Mouse (Mus musculus): ENCODE measurements around the gene Sc5d. TPM values are rescaled to one million over a fixed set of nuclear protein-coding genes. Genes with fewer than 3 reads are reported as not detected.

Gene Sc5d
- polyA plus RNA-seq, 1 experiment: 73.6 TPM

GRCm38 (mm10) chr9:42231116-42231515 lies 32.9 kb downstream of the Sc5d start:
- no peak for DNase-seq
- no peak overlapping the region for H3K4me3 ChIP-seq (replicated peaks; ENCODE audit: extremely low read depth, low read depth, low read length)
- TF ChIP-seq CTCF (IDR thresholded peaks at IDR 0.05; ENCODE audit: insufficient read depth, low read length) (no peak), POLR2A (IDR thresholded peaks at IDR 0.05; ENCODE audit: borderline replicate concordance, extremely low read depth, low read depth, low read length) (no peak)
- WGBS: 43% methylated on average over 5 of the region's 5 CpGs
- H3K4me1 ChIP-seq (ENCODE audit: control insufficient read depth, insufficient read depth, low read length): no peaks in the 10 kb centered on the region

DNA sequence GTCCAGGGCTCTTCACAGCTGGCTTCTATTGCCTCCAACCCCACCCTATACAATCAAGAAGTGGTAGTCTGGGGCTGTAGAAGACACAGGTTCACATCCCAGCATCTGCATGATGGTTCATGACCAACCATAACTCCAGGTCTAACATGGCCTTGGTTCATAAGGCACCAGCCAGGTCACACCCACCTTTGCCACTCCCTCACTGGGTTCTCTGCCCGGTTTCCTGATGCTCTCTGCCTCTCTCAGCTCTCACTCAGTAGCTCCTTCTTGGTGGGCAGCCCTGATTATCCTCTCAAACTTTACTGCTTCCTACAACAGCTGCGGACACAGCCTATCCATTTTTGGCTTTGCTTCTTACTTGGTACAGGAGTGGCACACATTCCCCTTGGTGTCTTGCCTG lies 33.7 kb downstream of the Sc5d start:
- no peaks in the 10 kb centered on the region for H3K4me1 ChIP-seq (ENCODE audit: control insufficient read depth, insufficient read depth, low read length)
- H3K4me3 ChIP-seq (replicated peaks; ENCODE audit: extremely low read depth, low read depth, low read length): no peak overlapping the region
- DNase-seq: no peak
- no peak for TF ChIP-seq CTCF (IDR thresholded peaks at IDR 0.05; ENCODE audit: insufficient read depth, low read length)
- 79% methylated on average over 2 of the region's 2 CpGs for WGBS

- Histone ChIP-seq H3K4me3 (replicated peaks; ENCODE audit: extremely low read depth, low read depth, low read length) (no peak overlapping the region), H3K4me1 (ENCODE audit: control insufficient read depth, insufficient read depth, low read length) (no peaks in the 10 kb centered on the region)
- TF ChIP-seq POLR2A (IDR thresholded peaks at IDR 0.05; ENCODE audit: borderline replicate concordance, extremely low read depth, low read depth, low read length): no peak
- no peak for TF ChIP-seq CTCF (IDR thresholded peaks at IDR 0.05; ENCODE audit: insufficient read depth, low read length)
- no peak for DNase-seq
- WGBS: 53% methylated on average over 12 of the region's 12 CpGs
Measured at GRCm38 (mm10) chr9:42229465-42230110, 34.5 kb downstream of the Sc5d start.

DNA sequence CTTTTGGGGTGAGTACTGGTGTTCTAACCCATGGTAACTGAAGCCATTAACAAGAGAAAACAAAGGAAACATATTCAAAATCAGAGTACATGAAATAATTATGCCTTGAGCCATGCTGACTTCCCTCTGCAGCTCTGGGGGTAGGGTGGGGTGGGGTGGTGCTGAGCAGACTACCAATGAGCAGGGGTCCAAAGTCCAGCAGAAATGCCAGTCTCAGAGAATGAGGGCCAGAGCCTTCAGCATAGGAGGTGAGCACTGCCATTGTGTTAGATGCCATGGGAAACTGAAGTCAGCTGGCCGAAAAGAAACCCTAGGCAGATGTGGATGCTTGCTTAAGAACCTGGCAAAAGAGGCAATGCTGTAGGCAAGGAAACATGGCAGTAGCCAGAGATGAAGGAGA lies 36.3 kb downstream of the Sc5d start:
- Histone ChIP-seq H3K4me3 (replicated peaks; ENCODE audit: extremely low read depth, low read depth, low read length) (no peak overlapping the region), H3K4me1 (ENCODE audit: control insufficient read depth, insufficient read depth, low read length) (no peaks in the 10 kb centered on the region)
- WGBS: 91% methylated on average over 1 of the region's 1 CpGs
- TF ChIP-seq CTCF (IDR thresholded peaks at IDR 0.05; ENCODE audit: insufficient read depth, low read length): no peak
- TF ChIP-seq POLR2A (IDR thresholded peaks at IDR 0.05; ENCODE audit: borderline replicate concordance, extremely low read depth, low read depth, low read length): no peak
- no peak for DNase-seq

DNA sequence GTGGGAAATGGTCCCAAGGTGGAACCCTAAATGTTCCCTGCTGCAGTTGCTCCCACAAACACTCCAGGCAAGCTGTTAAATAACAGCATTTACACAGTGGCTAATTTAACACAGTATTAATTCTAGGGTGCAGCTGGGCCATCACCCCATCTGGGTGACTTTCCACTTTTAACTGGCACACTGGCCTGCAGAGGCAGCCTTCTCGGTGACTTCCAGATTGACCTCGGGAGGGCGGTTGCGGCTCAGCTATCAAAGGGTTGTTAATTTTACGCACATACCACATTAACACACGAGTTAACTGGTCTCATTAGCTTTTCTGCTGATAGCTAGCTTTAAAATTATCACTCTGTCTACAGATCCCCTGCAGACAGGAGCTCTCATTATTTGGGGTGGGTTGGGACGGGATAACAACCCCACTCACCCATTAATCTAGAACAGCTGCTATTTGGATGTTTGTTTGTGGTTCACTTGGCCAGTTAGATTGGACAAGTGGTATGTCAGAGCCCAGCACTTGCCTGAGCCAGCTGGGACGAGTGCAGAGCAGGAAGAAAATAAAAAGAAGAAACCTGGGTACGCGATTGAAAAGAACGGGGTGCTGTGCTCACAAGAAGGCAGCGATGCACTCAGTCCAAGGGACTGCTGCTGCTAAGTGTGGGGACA lies 44.9 kb downstream of the Sc5d start:
- Histone ChIP-seq H3K4me3 (replicated peaks; ENCODE audit: extremely low read depth, low read depth, low read length) (no peak overlapping the region), H3K4me1 (ENCODE audit: control insufficient read depth, insufficient read depth, low read length) (no peaks in the 10 kb centered on the region)
- no peak for TF ChIP-seq POLR2A (IDR thresholded peaks at IDR 0.05; ENCODE audit: borderline replicate concordance, extremely low read depth, low read depth, low read length)
- TF ChIP-seq CTCF (IDR thresholded peaks at IDR 0.05; ENCODE audit: insufficient read depth, low read length): no peak
- WGBS: 60% methylated on average over 12 of the region's 12 CpGs
- no peak for DNase-seq

GRCm38 (mm10) chr9:42217685-42218084 lies 46.4 kb downstream of the Sc5d start:
- Histone ChIP-seq H3K4me3 (replicated peaks; ENCODE audit: extremely low read depth, low read depth, low read length) (no peak overlapping the region), H3K4me1 (ENCODE audit: control insufficient read depth, insufficient read depth, low read length) (no peaks in the 10 kb centered on the region)
- peak; percentile 45 for DNase-seq
- 60% methylated on average over 10 of the region's 10 CpGs for WGBS
- TF ChIP-seq POLR2A (IDR thresholded peaks at IDR 0.05; ENCODE audit: borderline replicate concordance, extremely low read depth, low read depth, low read length): no peak
- TF ChIP-seq CTCF (IDR thresholded peaks at IDR 0.05; ENCODE audit: insufficient read depth, low read length): no peak

- H3K4me3 ChIP-seq (replicated peaks; ENCODE audit: extremely low read depth, low read depth, low read length): no peak overlapping the region
- no peaks in the 10 kb centered on the region for H3K4me1 ChIP-seq (ENCODE audit: control insufficient read depth, insufficient read depth, low read length)
- WGBS: 67% methylated on average over 1 of the region's 1 CpGs
- no peak for TF ChIP-seq POLR2A (IDR thresholded peaks at IDR 0.05; ENCODE audit: borderline replicate concordance, extremely low read depth, low read depth, low read length)
- no peak for TF ChIP-seq CTCF (IDR thresholded peaks at IDR 0.05; ENCODE audit: insufficient read depth, low read length)
- no peak for DNase-seq
Measured at GRCm38 (mm10) chr9:42214116-42214515, 49.9 kb downstream of the Sc5d start.

DNA sequence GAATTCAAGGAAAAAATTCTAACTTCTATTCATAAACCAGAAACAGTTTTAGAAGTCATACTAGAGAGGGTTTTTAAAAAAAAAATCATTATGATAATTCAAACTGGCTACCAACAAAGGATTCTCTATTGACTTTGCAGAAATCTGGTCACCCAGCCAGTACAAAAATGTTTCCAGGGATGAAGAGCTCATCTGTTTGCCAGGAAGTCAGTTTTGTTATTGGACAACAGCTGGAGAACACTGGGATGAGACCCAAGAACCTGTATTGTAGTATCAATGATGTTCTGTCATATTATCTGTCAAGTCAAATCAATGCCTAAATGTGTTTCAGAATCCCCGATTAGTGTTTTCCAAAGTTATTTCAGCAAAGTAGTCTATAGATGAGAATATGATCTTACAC lies 50.9 kb downstream of the Sc5d start:
- TF ChIP-seq POLR2A (IDR thresholded peaks at IDR 0.05; ENCODE audit: borderline replicate concordance, extremely low read depth, low read depth, low read length): no peak
- no peak for TF ChIP-seq CTCF (IDR thresholded peaks at IDR 0.05; ENCODE audit: insufficient read depth, low read length)
- 73% methylated on average over 1 of the region's 1 CpGs for WGBS
- no peaks in the 10 kb centered on the region; the same call in 1 of the 2 replicates for H3K4me1 ChIP-seq (ENCODE audit: control insufficient read depth, insufficient read depth, low read length)
- DNase-seq: no peak
- H3K4me3 ChIP-seq (replicated peaks; ENCODE audit: extremely low read depth, low read depth, low read length): no peak overlapping the region

- DNase-seq: no peak
- TF ChIP-seq POLR2A (IDR thresholded peaks at IDR 0.05; ENCODE audit: borderline replicate concordance, extremely low read depth, low read depth, low read length) (no peak), CTCF (IDR thresholded peaks at IDR 0.05; ENCODE audit: insufficient read depth, low read length) (no peak)
- 67% methylated on average over 6 of the region's 6 CpGs for WGBS
- no peak overlapping the region for H3K4me3 ChIP-seq (replicated peaks; ENCODE audit: extremely low read depth, low read depth, low read length)
- no peaks in the 10 kb centered on the region; the same call in 1 of the 2 replicates for H3K4me1 ChIP-seq (ENCODE audit: control insufficient read depth, insufficient read depth, low read length)
Measured at GRCm38 (mm10) chr9:42209666-42210065, 54.4 kb downstream of the Sc5d start.

DNA sequence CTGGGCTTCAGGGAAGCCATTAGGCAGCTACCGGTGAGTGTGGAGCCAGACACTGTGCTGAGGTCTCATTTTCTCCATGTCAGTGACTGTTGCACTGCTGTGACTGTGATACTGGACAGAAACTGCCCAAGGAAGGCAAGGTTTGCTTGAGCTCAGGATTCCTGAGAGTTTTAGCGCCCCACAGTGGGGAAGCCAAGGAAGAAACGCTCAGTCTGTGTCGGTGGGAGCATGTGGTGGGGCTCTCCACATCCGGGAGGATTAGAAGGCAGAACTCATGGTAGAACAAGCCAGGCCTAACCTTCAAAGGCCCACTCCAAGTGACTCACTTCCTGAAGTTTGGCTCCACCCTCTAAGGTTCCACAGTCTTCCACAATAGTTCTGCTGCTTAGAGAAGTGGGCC lies 55.6 kb downstream of the Sc5d start:
- no peak overlapping the region for H3K4me3 ChIP-seq (replicated peaks; ENCODE audit: extremely low read depth, low read depth, low read length)
- peak; percentile 60; the same call in 1 of the 2 replicates for TF ChIP-seq CTCF (IDR thresholded peaks at IDR 0.05; ENCODE audit: insufficient read depth, low read length)
- TF ChIP-seq POLR2A (IDR thresholded peaks at IDR 0.05; ENCODE audit: borderline replicate concordance, extremely low read depth, low read depth, low read length): no peak
- WGBS: 27% methylated on average over 5 of the region's 5 CpGs
- DNase-seq: peak; percentile 47
- H3K4me1 ChIP-seq (ENCODE audit: control insufficient read depth, insufficient read depth, low read length): no peaks in the 10 kb centered on the region; the same call in 1 of the 2 replicates

All from lung, adult 2 months (tissue).